Mouse (Mus musculus) neural tube, embryonic 13.5 days (tissue): ENCODE measurements at regions not wholly inside any gene's neighbourhood (a gene's known extent, or its start where the extent isn't known, plus 50 kb on each side); places are given as distances from the start of the nearest gene placed in this dataset.

Experiments
- ATAC-seq: fragments of 200-750 bp; cut with Nextera tagmentation; 2 replicates; pipeline ENCODE4 v1.8.0; 2017; ENCODE audit warnings: low read depth, mild to moderate bottlenecking, moderate TSS enrichment, moderate library complexity
- H3K27ac ChIP-seq: fragments of 300-500 bp; sonication (generic); replicated peaks from 2 replicates; pipeline ENCODE4 v1.5.1; 2015; ENCODE audit warnings: moderate library complexity, mild to moderate bottlenecking, inconsistent platforms
- H3K27me3 ChIP-seq: fragments of 300-500 bp; sonication (generic); 2 replicates; pipeline ENCODE4 v1.6.1; 2015; ENCODE audit warnings: mild to moderate bottlenecking, inconsistent platforms
- H3K36me3 ChIP-seq: fragments of 300-500 bp; sonication (generic); 2 replicates; pipeline ENCODE4 v1.6.1; 2015; ENCODE audit warnings: mild to moderate bottlenecking, inconsistent platforms
- H3K4me1 ChIP-seq: fragments of 300-500 bp; sonication (generic); replicated peaks from 2 replicates; pipeline ENCODE4 v1.6.1; 2015; ENCODE audit warnings: inconsistent platforms
- H3K4me2 ChIP-seq: fragments of 300-500 bp; sonication (generic); 2 replicates; pipeline ENCODE4 v1.6.1; 2015; ENCODE audit warnings: inconsistent platforms, mild to moderate bottlenecking, moderate library complexity
- H3K4me3 ChIP-seq: fragments of 300-500 bp; sonication (generic); 2 replicates; pipeline ENCODE4 v1.5.1; 2015; ENCODE audit warnings: mild to moderate bottlenecking, inconsistent platforms
- H3K9ac ChIP-seq: fragments of 300-500 bp; sonication (generic); 2 replicates; pipeline ENCODE4 v1.6.1; 2015; ENCODE audit warnings: moderate library complexity, mild to moderate bottlenecking, inconsistent platforms
- H3K9me3 ChIP-seq: fragments of 300-500 bp; sonication (generic); 2 replicates; pipeline ENCODE4 v1.6.1; 2016; ENCODE audit warnings: inconsistent platforms
- WGBS: fragments of 180-500 bp; shearing (Covaris S2); methylation state at CpG from one replicate; pipeline ENCODE4 v1.1.7; 2015; 5-methylcytosine and 5-hydroxymethylcytosine counted together

- ATAC-seq = no peak
- H3K4me1 ChIP-seq = no peaks in the 10 kb centered on the region
- H3K9ac ChIP-seq = no peak overlapping the region
- 88% methylated on average over 1 of the region's 1 CpGs for WGBS
- no peaks in the 10 kb centered on the region for H3K9me3 ChIP-seq
- no peak overlapping the region for H3K4me3 ChIP-seq
- no peak overlapping the region for H3K4me2 ChIP-seq
- H3K36me3 ChIP-seq = no peaks in the 10 kb centered on the region
- H3K27ac ChIP-seq = no peak overlapping the region
- no peaks in the 10 kb centered on the region for H3K27me3 ChIP-seq
These were observed 56.4 kb downstream of the Rassf10 start for GRCm38 (mm10) chr7:113010150-113010549.

DNA sequence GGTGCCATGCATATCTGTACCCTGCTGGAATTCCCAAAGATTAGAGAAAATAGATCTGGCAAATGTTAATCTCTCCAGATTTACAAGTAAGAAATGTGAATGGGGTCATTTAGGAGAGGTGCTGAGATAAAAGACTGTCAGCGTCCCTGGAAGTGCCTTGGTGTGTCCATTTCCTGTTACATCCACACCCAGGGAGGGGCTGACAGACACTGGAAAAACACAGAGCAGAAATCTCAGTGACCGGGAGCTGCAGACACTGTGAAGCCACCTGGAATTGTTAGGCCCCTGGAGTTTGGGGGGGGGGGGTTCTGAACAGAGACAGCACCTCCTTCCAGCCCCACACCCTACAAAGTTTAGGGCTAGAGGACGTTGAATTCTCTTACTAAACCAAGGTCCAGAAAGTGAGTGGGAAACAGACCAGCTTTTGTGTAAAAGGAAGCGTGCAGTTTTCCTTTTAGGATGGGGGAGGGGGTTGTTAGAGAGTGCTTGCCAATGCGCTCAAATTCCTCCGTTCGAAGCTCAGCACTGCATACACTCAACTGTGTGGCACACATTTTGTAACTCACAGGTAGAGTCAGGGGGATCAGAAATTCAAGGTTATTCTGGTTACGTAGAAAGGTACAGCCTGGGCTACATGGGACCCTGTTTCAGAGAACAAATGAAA lies 63.5 kb downstream of the Rassf10 start:
- H3K9ac ChIP-seq = no peak overlapping the region
- H3K4me3 ChIP-seq = no peak overlapping the region
- no peak overlapping the region for H3K4me2 ChIP-seq
- no peak for ATAC-seq
- WGBS = 42% methylated on average over 8 of the region's 8 CpGs
- no peaks in the 10 kb centered on the region for H3K4me1 ChIP-seq
- no peak overlapping the region for H3K27ac ChIP-seq
- no peaks in the 10 kb centered on the region for H3K36me3 ChIP-seq
- H3K9me3 ChIP-seq = no peaks in the 10 kb centered on the region
- H3K27me3 ChIP-seq = no peaks in the 10 kb centered on the region

GRCm38 (mm10) chr7:113021412-113021811 lies 67.7 kb downstream of the Rassf10 start:
- no peaks in the 10 kb centered on the region for H3K9me3 ChIP-seq
- ATAC-seq = no peak
- H3K4me1 ChIP-seq = no peaks in the 10 kb centered on the region
- H3K27ac ChIP-seq = no peak overlapping the region
- H3K36me3 ChIP-seq = no peaks in the 10 kb centered on the region
- H3K4me3 ChIP-seq = no peak overlapping the region
- H3K27me3 ChIP-seq = no peaks in the 10 kb centered on the region
- H3K4me2 ChIP-seq = no peak overlapping the region
- 71% methylated on average over 5 of the region's 5 CpGs for WGBS
- no peak overlapping the region for H3K9ac ChIP-seq

- no peaks in the 10 kb centered on the region for H3K9me3 ChIP-seq
- no peak overlapping the region for H3K27ac ChIP-seq
- WGBS = 38% methylated on average over 2 of the region's 2 CpGs
- no peak overlapping the region for H3K9ac ChIP-seq
- no peaks in the 10 kb centered on the region for H3K27me3 ChIP-seq
- H3K36me3 ChIP-seq = no peaks in the 10 kb centered on the region
- H3K4me1 ChIP-seq = no peaks in the 10 kb centered on the region
- no peak overlapping the region for H3K4me2 ChIP-seq
- H3K4me3 ChIP-seq = no peak overlapping the region
- ATAC-seq = no peak
These were observed 68.8 kb downstream of the Rassf10 start for GRCm38 (mm10) chr7:113022516-113022915.

DNA sequence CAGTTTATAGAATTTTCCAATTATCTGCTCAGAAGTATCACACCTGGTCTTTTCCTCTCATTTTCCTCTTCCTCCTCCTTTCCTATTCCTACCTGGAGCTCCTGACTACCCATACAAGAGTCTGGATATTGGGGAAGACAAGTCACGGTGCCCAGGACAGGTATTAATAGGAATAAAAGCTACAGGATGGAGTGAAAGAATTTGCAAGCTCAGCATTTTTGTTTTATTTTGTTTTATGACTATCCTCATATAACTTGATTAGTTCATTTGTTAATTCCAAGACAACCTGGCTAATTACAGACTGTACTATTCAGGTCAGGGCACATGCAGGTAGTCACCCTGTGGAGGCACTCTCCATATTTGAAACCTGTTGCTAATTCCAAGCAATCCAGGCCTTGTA lies 72.0 kb downstream of the Rassf10 start:
- Histone ChIP-seq H3K4me3 (no peak overlapping the region), H3K9me3 (no peaks in the 10 kb centered on the region), H3K9ac (no peak overlapping the region), H3K27me3 (no peaks in the 10 kb centered on the region), H3K4me2 (no peak overlapping the region), H3K27ac (no peak overlapping the region), H3K4me1 (no peaks in the 10 kb centered on the region), H3K36me3 (no peaks in the 10 kb centered on the region)
- no peak for ATAC-seq
- 97% methylated on average over 1 of the region's 1 CpGs for WGBS

DNA sequence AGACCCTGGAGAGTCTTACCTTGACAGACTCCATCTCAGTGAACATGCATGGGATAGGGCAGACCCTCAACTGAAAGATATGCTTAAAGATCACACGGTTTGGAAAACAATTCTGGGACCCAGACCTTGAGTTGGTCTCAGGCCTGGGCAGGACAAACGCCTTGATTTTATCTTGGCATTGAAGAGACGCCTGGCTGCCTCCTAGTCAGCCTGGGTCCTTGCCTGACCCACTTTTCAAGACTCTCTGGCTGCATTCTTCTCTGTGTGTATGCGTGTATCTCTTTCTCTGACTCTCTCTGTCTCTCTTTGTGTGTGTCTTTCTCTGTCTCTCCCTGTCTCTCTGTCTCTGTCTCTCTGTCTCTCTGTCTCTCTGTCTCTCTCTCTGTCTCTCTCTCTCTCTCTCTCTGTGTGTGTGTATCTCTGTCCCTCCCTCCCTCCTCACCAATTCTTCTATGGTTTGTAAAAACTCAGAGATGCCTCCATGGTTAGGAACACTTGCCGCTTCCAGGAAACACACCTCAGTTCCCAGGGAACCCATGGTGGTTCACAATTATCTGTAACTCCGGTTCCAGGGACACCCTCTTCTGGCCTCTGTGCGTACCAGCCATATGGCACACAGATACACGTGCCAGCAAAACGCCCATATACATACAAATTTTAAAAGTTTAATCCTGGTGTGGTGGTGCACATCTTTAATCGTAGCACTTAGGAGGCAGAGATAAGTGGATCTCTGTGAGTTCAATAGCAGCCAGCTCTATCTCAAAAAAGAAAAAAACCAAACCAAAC lies 72.7 kb downstream of the Rassf10 start:
- Histone ChIP-seq H3K27me3 (no peaks in the 10 kb centered on the region), H3K27ac (no peak overlapping the region), H3K4me2 (no peak overlapping the region), H3K4me1 (no peaks in the 10 kb centered on the region), H3K36me3 (no peaks in the 10 kb centered on the region), H3K4me3 (no peak overlapping the region), H3K9ac (no peak overlapping the region), H3K9me3 (no peaks in the 10 kb centered on the region)
- ATAC-seq = no peak
- WGBS = 86% methylated on average over 10 of the region's 10 CpGs

DNA sequence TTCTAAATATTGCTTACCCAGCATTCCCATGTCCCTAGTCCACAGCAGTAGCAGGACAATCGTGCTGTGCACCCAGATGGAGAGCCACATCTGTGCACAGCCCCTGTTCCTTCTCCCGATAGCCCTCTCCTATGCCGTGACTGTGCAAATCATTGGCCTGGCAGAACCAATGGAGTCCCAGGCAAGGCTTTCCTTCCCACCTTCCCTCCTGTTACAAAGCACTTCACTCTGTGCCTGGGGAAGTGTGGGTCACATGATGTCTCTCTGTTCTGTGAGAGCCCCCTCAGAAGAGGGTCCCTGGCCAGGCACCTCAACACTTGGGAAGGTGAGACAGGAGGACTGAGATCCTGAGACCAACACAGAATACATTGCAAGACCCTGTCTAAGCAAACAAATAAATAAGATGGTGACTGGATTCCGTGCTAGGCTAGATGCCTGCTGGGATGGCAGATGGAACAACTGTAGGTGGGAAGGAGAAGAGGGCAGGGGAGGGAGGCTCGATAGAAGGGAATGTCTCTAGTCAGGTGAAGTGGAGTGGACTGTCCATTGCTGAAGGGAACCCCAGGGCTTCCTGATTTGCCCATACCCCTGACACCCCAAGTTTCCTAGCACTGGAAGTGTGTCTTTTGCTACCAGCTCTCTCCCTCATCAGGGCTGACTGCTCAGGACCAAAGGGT lies 73.5 kb downstream of the Rassf10 start:
- Histone ChIP-seq H3K27ac (no peak overlapping the region), H3K4me2 (no peak overlapping the region), H3K27me3 (no peaks in the 10 kb centered on the region), H3K9me3 (no peaks in the 10 kb centered on the region), H3K9ac (no peak overlapping the region), H3K4me3 (no peak overlapping the region), H3K4me1 (no peaks in the 10 kb centered on the region), H3K36me3 (no peaks in the 10 kb centered on the region)
- WGBS = 77% methylated on average over 5 of the region's 5 CpGs
- no peak for ATAC-seq

- Histone ChIP-seq H3K9me3 (no peaks in the 10 kb centered on the region), H3K27ac (no peak overlapping the region), H3K9ac (no peak overlapping the region), H3K36me3 (no peaks in the 10 kb centered on the region), H3K4me2 (no peak overlapping the region), H3K4me1 (no peaks in the 10 kb centered on the region), H3K27me3 (no peaks in the 10 kb centered on the region), H3K4me3 (no peak overlapping the region)
- WGBS = 70% methylated on average over 5 of the region's 5 CpGs
- ATAC-seq = no peak
These were observed 76.4 kb downstream of the Rassf10 start for GRCm38 (mm10) chr7:113030053-113030752.

GRCm38 (mm10) chr7:113035751-113036150 lies 82.0 kb downstream of the Rassf10 start:
- Histone ChIP-seq H3K4me3 (no peak overlapping the region), H3K4me1 (no peaks in the 10 kb centered on the region), H3K9ac (no peak overlapping the region), H3K27ac (no peak overlapping the region), H3K9me3 (no peaks in the 10 kb centered on the region), H3K4me2 (no peak overlapping the region), H3K36me3 (no peaks in the 10 kb centered on the region), H3K27me3 (no peaks in the 10 kb centered on the region)
- no peak for ATAC-seq
- 86% methylated on average over 4 of the region's 4 CpGs for WGBS

GRCm38 (mm10) chr7:113037825-113038613 lies 84.3 kb downstream of the Rassf10 start:
- WGBS = 81% methylated on average over 12 of the region's 12 CpGs
- no peak overlapping the region for H3K4me3 ChIP-seq
- no peaks in the 10 kb centered on the region for H3K36me3 ChIP-seq
- H3K9ac ChIP-seq = no peak overlapping the region
- no peaks in the 10 kb centered on the region for H3K4me1 ChIP-seq
- no peaks in the 10 kb centered on the region for H3K27me3 ChIP-seq
- H3K27ac ChIP-seq = no peak overlapping the region
- no peak for ATAC-seq
- H3K4me2 ChIP-seq = no peak overlapping the region
- H3K9me3 ChIP-seq = no peaks in the 10 kb centered on the region

GRCm38 (mm10) chr7:113038906-113039671 lies 85.3 kb downstream of the Rassf10 start:
- 71% methylated on average over 3 of the region's 3 CpGs for WGBS
- no peak overlapping the region for H3K4me2 ChIP-seq
- no peaks in the 10 kb centered on the region for H3K4me1 ChIP-seq
- no peak for ATAC-seq
- no peaks in the 10 kb centered on the region for H3K27me3 ChIP-seq
- no peak overlapping the region for H3K27ac ChIP-seq
- no peaks in the 10 kb centered on the region for H3K9me3 ChIP-seq
- H3K4me3 ChIP-seq = no peak overlapping the region
- H3K9ac ChIP-seq = no peak overlapping the region
- no peaks in the 10 kb centered on the region for H3K36me3 ChIP-seq
